Mouse (Mus musculus) heart, adult 2 months (tissue): ENCODE results near the gene Nos3. TPM values are rescaled to one million over a fixed set of nuclear protein-coding genes. Genes with fewer than 3 reads are reported as not detected.
"Not testable (repeated sequence)": the region's sequence is repeated elsewhere in the genome, so short reads cannot be mapped to it uniquely, and the experiment has no call there.

Experiments
- DNase-seq, 2 experiments: peaks; one replicate each; pipeline ENCODE4 v3.0.0; 2021
- H3K27ac ChIP-seq: fragments of 200-600 bp; 2 replicates; pipeline ENCODE4 v1.8.1; 2022
- H3K27me3 ChIP-seq: fragments of 200-500 bp; 2 replicates; pipeline ENCODE4 v1.6.1; 2012; ENCODE audit warnings: mild to moderate bottlenecking, low read length, inconsistent platforms, mixed read lengths; ENCODE audit not compliant: control insufficient read depth, insufficient read depth
- H3K36me3 ChIP-seq: fragments of 200-500 bp; 2 replicates; pipeline ENCODE4 v1.6.1; 2012; ENCODE audit warnings: low read length, inconsistent platforms; ENCODE audit not compliant: control insufficient read depth, insufficient read depth
- H3K4me1 ChIP-seq: fragments of 200-500 bp; 2 replicates; pipeline ENCODE4 v1.6.1; 2011; ENCODE audit warnings: low read length; ENCODE audit not compliant: control insufficient read depth, insufficient read depth
- H3K4me3 ChIP-seq: fragments of 200-600 bp; 2 replicates; pipeline ENCODE4 v1.8.1; 2022
- H3K79me2 ChIP-seq: fragments of 200-500 bp; replicated peaks from 2 replicates; pipeline ENCODE4 v1.6.1; 2012; ENCODE audit warnings: mild to moderate bottlenecking, inconsistent platforms, low read length, moderate library complexity, mixed read lengths; ENCODE audit not compliant: control insufficient read depth, insufficient read depth
- H3K9ac ChIP-seq: fragments of 200-500 bp; 2 replicates; pipeline ENCODE4 v1.6.1; 2012; ENCODE audit warnings: low read depth, mild to moderate bottlenecking, control low read depth, inconsistent platforms, low read length, mixed read lengths
- CTCF ChIP-seq: fragments of 200-600 bp; IDR thresholded peaks from 2 replicates; pipeline ENCODE4 v1.8.1; 2022; ENCODE audit warnings: antibody characterized with exemption, mild to moderate bottlenecking, moderate library complexity
- EP300 ChIP-seq: fragments of 200-500 bp; IDR thresholded peaks from 2 replicates; pipeline ENCODE4 v1.6.1; 2011; ENCODE audit warnings: low read depth, low read length, control low read depth; ENCODE audit not compliant: insufficient read depth
- POLR2A ChIP-seq: fragments of 200-500 bp; IDR thresholded peaks from 2 replicates; pipeline ENCODE4 v1.6.1; 2011; ENCODE audit warnings: mild to moderate bottlenecking, low read depth, low read length, control low read depth; ENCODE audit not compliant: insufficient read depth
- WGBS: fragments of 180-500 bp; shearing (Covaris S2); methylation state at CpG from one replicate; pipeline ENCODE4 v1.1.7; 2018; 5-methylcytosine and 5-hydroxymethylcytosine counted together
- intact Hi-C: fragments of 180-260 bp; cut with DNase I; formaldehyde crosslinking; loops from one replicate; pipeline ENCODE4 v1.15.1; 2025
- polyA plus RNA-seq: library from polyadenylated mRNA; depleted of rRNA; stranded (reverse); fragments of >200 nt; gene quantifications from 2 replicates; pipeline ENCODE4 v1.2.3, GENCODE M21; 2012
- total RNA-seq, 2 experiments: library from RNA; stranded (reverse); gene quantifications; 2 replicates each; pipeline ENCODE4 v1.2.3; 2021

Gene Nos3
- total and polyA plus RNA-seq, 3 experiments: 23.5 to 30.7 (median 24.4) TPM

GRCm38 (mm10) chr5:24391864-24392263 lies 27.3 kb downstream of the Nos3 start, which contains the start of gene Atg9b:
Gene Atg9b (minus strand): TSS chr5:24392143.
- DNase-seq: no peak
- 90% methylated on average over 7 of the region's 7 CpGs for WGBS
- TF ChIP-seq CTCF (no peak), EP300 (no peak), POLR2A (no peak)
- no peaks in the 10 kb centered on the region for H3K36me3 ChIP-seq
- H3K4me3 ChIP-seq: no peak within 1 kb of the TSS
- H3K27ac ChIP-seq: no peak within 1 kb of the TSS; the same call in 1 of the 2 replicates
- H3K79me2 ChIP-seq: no peaks in the 10 kb centered on the region
- H3K9ac ChIP-seq: no peak within 1 kb of the TSS
- intact Hi-C loops: loop anchor here (2.0 to 5.0 kb wide), 2 partner anchors 35 to 55 kb away; no protein-coding TSS in a partner anchor
- H3K27me3 ChIP-seq: no peaks in the 10 kb centered on the region
- peaks cover 4% of the 10 kb centered on the region for H3K4me1 ChIP-seq

GRCm38 (mm10) chr5:24392724-24393123 lies 28.1 kb downstream of the Nos3 start:
- DNase-seq: no peak
- TF ChIP-seq POLR2A (no peak), EP300 (no peak), CTCF (no peak)
- Histone ChIP-seq H3K9ac (no peak overlapping the region), H3K36me3 (no peaks in the 10 kb centered on the region), H3K27me3 (no peaks in the 10 kb centered on the region), H3K4me3 (no peak overlapping the region), H3K27ac (no peak overlapping the region; the same call in 1 of the 2 replicates), H3K4me1 (peaks cover 2% of the 10 kb centered on the region), H3K79me2 (no peaks in the 10 kb centered on the region)
- intact Hi-C loops: loop anchor here (2.0 to 5.0 kb wide), 2 partner anchors 35 to 56 kb away; no protein-coding TSS in a partner anchor
- 41% methylated on average over 7 of the region's 7 CpGs for WGBS

- peaks cover 2% of the 10 kb centered on the region for H3K4me1 ChIP-seq
- H3K36me3 ChIP-seq: no peaks in the 10 kb centered on the region
- H3K79me2 ChIP-seq: no peaks in the 10 kb centered on the region
- peak; percentile 94 for TF ChIP-seq CTCF
- TF ChIP-seq POLR2A: no peak
- TF ChIP-seq EP300: 0 out of 2 replicates have a peak, but pooled peaks have one; percentile 28
- 21% methylated on average over 7 of the region's 7 CpGs for WGBS
- H3K9ac ChIP-seq: peak within 1 kb of the TSS; percentile 58
- H3K27me3 ChIP-seq: no peaks in the 10 kb centered on the region
- intact Hi-C loops: loop anchor here (2.0 to 5.0 kb wide), 2 partner anchors 36 to 57 kb away; no protein-coding TSS in a partner anchor
- H3K27ac ChIP-seq: peak within 1 kb of the TSS; percentile 90
- peak; percentile 76 to 83 for DNase-seq
- peak within 1 kb of the TSS; percentile 69 for H3K4me3 ChIP-seq
Observed at GRCm38 (mm10) chr5:24393392-24393997, 28.9 kb downstream of the Nos3 start, which contains the start of gene Abcb8. Gene Abcb8 (plus strand): TSS chr5:24393663.

GRCm38 (mm10) chr5:24394165-24394894 lies 29.7 kb downstream of the Nos3 start:
- 1% methylated on average over 36 of the region's 36 CpGs for WGBS
- Histone ChIP-seq H3K4me3 (peak overlapping the region; percentile 69), H3K4me1 (peaks cover 2% of the 10 kb centered on the region), H3K79me2 (no peaks in the 10 kb centered on the region), H3K36me3 (no peaks in the 10 kb centered on the region), H3K9ac (peak overlapping the region; percentile 58), H3K27ac (peak overlapping the region; percentile 90), H3K27me3 (no peaks in the 10 kb centered on the region)
- peak; percentile 96 to 98 for DNase-seq
- intact Hi-C loops: loop anchor here (1.0 to 5.0 kb wide), 3 partner anchors 29 to 76 kb away; partner anchors contain the start of genes Cdk5 and Slc4a2
- TF ChIP-seq POLR2A (peak; percentile 84), EP300 (peak; percentile 63), CTCF (peak; percentile 92)

GRCm38 (mm10) chr5:24396254-24396653 lies 31.6 kb downstream of the Nos3 start:
- intact Hi-C loops: not testable (repeated sequence)

More at GRCm38 (mm10) chr5:24396254-24396653, 31.6 kb downstream of the Nos3 start:
- peak; percentile 57 for TF ChIP-seq CTCF
- not testable (repeated sequence) for H3K27me3 ChIP-seq, H3K79me2 ChIP-seq, H3K4me1 ChIP-seq, H3K36me3 ChIP-seq, H3K27ac ChIP-seq, H3K4me3 ChIP-seq, H3K9ac ChIP-seq, DNase-seq
- WGBS: 88% methylated on average over 6 of the region's 6 CpGs
